Mouse (Mus musculus): Measurements from ENCODE around the gene Dll1.
A peak's percentile ranks its signal among the peaks of the same experiment; 100 is the strongest.

Dll1 gene

GRCm38 (mm10) chr17:15379741-15380526 lies 3.3 kb upstream of the Dll1 start:
- no peak for DNase-seq (ENCODE audit: low read depth, low spot score)

GRCm38 (mm10) chr17:15378413-15379109 lies 1.9 kb upstream of the Dll1 start:
- no peak for DNase-seq (ENCODE audit: low read depth, low spot score)

- DNase-seq (ENCODE audit: low read depth, low spot score) = peak; percentile 32
Measured at GRCm38 (mm10) chr17:15377901-15378300, 1.2 kb upstream of the Dll1 start.

- peak; percentile 64 for DNase-seq (ENCODE audit: low read depth, low spot score)
Measured at GRCm38 (mm10) chr17:15375701-15376493, 775 bp downstream of the Dll1 start.

- DNase-seq (ENCODE audit: low read depth, low spot score) = peak; percentile 49
Measured at GRCm38 (mm10) chr17:15375224-15375623, 1.4 kb downstream of the Dll1 start.

GRCm38 (mm10) chr17:15374321-15375141 lies 2.1 kb downstream of the Dll1 start:
- peak; percentile 42 for DNase-seq (ENCODE audit: low read depth, low spot score)

- DNase-seq (ENCODE audit: low read depth, low spot score) = no peak
Measured at GRCm38 (mm10) chr17:15372931-15373652, 3.6 kb downstream of the Dll1 start.

GRCm38 (mm10) chr17:15371967-15372835 lies 4.5 kb downstream of the Dll1 start:
- no peak for DNase-seq (ENCODE audit: low read depth, low spot score)

GRCm38 (mm10) chr17:15370401-15370800 lies 6.3 kb downstream of the Dll1 start:
- DNase-seq (ENCODE audit: low read depth, low spot score) = no peak

- DNase-seq (ENCODE audit: low read depth, low spot score) = no peak
Measured at GRCm38 (mm10) chr17:15365650-15366049, 11.0 kb downstream of the Dll1 start.

GRCm38 (mm10) chr17:15363656-15364055 lies 13.0 kb downstream of the Dll1 start:
- no peak for DNase-seq (ENCODE audit: low read depth, low spot score)

- DNase-seq (ENCODE audit: low read depth, low spot score) = no peak
Measured at GRCm38 (mm10) chr17:15357071-15357470, 19.6 kb downstream of the Dll1 start.

- no peak for DNase-seq (ENCODE audit: low read depth, low spot score)
Measured at GRCm38 (mm10) chr17:15356526-15356925, 20.1 kb downstream of the Dll1 start.

- no peak for DNase-seq (ENCODE audit: low read depth, low spot score)
Measured at GRCm38 (mm10) chr17:15355072-15355471, 21.6 kb downstream of the Dll1 start.

- DNase-seq (ENCODE audit: low read depth, low spot score) = no peak
Measured at GRCm38 (mm10) chr17:15354006-15354405, 22.7 kb downstream of the Dll1 start.

- no peak for DNase-seq (ENCODE audit: low read depth, low spot score)
Measured at GRCm38 (mm10) chr17:15352869-15353610, 23.6 kb downstream of the Dll1 start.

GRCm38 (mm10) chr17:15350152-15350551 lies 26.5 kb downstream of the Dll1 start:
- no peak for DNase-seq (ENCODE audit: low read depth, low spot score)

- peak; percentile 47 for DNase-seq (ENCODE audit: low read depth, low spot score)
Measured at GRCm38 (mm10) chr17:15343071-15343822, 33.4 kb downstream of the Dll1 start.
